ENCODE assay signal across 8 mouse cellular contexts in the genomic region with DNA sequence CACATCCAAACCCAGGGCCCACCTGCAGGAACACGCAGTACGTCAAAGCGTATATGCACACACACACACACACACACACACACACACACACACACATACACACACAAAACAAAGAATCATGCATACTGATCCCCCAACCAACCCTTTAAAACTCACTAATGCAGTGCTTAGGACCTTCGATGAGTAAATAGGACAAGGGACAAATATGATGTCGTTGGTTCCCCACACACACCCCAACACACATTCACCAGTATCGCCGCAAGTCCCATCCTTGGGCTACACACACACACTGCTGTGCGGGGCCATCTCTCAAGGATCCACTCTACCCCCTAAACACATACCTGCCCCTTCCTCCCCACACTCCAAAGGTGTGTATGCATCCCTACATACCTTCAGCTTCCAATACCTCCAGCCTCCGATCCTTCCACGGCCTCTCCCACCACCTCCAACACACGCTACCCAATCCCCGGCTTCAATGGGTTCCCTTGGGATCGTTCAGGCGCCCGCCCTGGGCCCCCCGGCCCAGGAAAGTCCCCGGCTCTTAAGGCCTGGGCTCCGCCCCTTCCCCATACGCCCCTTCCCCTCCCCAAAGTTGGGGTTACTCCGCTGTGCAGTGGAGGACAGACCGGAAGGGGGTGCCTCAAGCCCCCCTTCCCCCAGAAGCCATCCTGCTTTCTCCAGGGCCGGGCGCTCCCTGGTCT. TPM values are rescaled to one million over a fixed set of nuclear protein-coding genes. Genes with fewer than 3 reads are reported as not detected.
DNase-seq lines count a peak whose midpoint lies in the region; ATAC-seq and TF ChIP-seq lines count a peak whose summit lies in the region.

No protein-coding gene starts in this region.

- H3K36me3 ChIP-seq in heart, embryonic 11.5 days (ENCODE audit: control insufficient read depth, insufficient read depth, low read length): no peaks in the 10 kb centered on the region
- H3K36me3 ChIP-seq in ES-E14 (ENCODE audit: control insufficient read depth, insufficient read depth, low read length, poor library complexity, severe bottlenecking): peaks cover 2% of the 10 kb centered on the region; the same call in 1 of the 2 replicates
- no peaks in the 10 kb centered on the region for H3K36me3 ChIP-seq in hindbrain, embryonic 14.5 days (replicated peaks; ENCODE audit: control insufficient read depth, insufficient read depth)
- H3K36me3 ChIP-seq in midbrain, embryonic 10.5 days: peaks cover 28% of the 10 kb centered on the region

- 4% methylated on average over 21 of the region's 23 CpGs for WGBS in heart, embryonic 11.5 days (ENCODE audit: insufficient replicate concordance)
- WGBS in hindbrain, embryonic 14.5 days: 2% methylated on average over 23 of the region's 23 CpGs
- 1% methylated on average over 23 of the region's 23 CpGs for WGBS in midbrain, embryonic 10.5 days

- no peak for DNase-seq in heart, postnatal 10 days
- DNase-seq in ES-E14 (ENCODE audit: low read depth, low spot score): no peak
- peak; percentile 84 for DNase-seq in embryo, embryonic 11 days
- peak; percentile 71 for DNase-seq in hindbrain, embryonic 14.5 days (ENCODE audit: low spot score)
- DNase-seq in midbrain, embryonic 10.5 days (ENCODE audit: low spot score): peak; percentile 70
- peak; percentile 61 to 76 for DNase-seq in thymus, postnatal 36 days
- no peak for DNase-seq in left cerebral cortex, postnatal 14 days (ENCODE audit: low spot score in 2 of 2)

- H3K4me2 ChIP-seq in heart, embryonic 11.5 days: peak overlapping the region; percentile 71
- H3K4me2 ChIP-seq in hindbrain, embryonic 14.5 days (replicated peaks): peak overlapping the region; percentile 87

- H3K9ac ChIP-seq in heart, embryonic 11.5 days (ENCODE audit: low read depth, low read length): peak overlapping the region; percentile 89
- H3K9ac ChIP-seq in ES-E14 (ENCODE audit: insufficient read depth, low read depth, low read length, poor library complexity, severe bottlenecking): peak overlapping the region; percentile 91
- H3K9ac ChIP-seq in hindbrain, embryonic 14.5 days: peak overlapping the region; percentile 87

- intact Hi-C loops in heart, postnatal 10 days (cut with DNase I): no loop called here
- intact Hi-C loops in left cerebral cortex, postnatal 14 days (cut with DNase I): no loop called here

- H3K27ac ChIP-seq in heart, embryonic 11.5 days (ENCODE audit: low read depth, low read length): peak overlapping the region; percentile 78
- H3K27ac ChIP-seq in ES-E14 (ENCODE audit: insufficient read depth, low read depth, low read length, poor library complexity, severe bottlenecking): no peak overlapping the region
- H3K27ac ChIP-seq in hindbrain, embryonic 14.5 days: peak overlapping the region; percentile 92
- peak overlapping the region; percentile 100 for H3K27ac ChIP-seq in midbrain, embryonic 10.5 days (replicated peaks)

- in situ Hi-C loops in ES-E14 (cut with MboI; ENCODE audit: low sequenced_read_pairs in 2 of 2, unreplicated experiment in 2 of 2): no loop called here

- peak overlapping the region; percentile 84 for H3K4me3 ChIP-seq in heart, embryonic 11.5 days (ENCODE audit: low read depth, low read length)
- peak overlapping the region; percentile 91 to 96 for H3K4me3 ChIP-seq in ES-E14 (ENCODE audit: insufficient read depth in 1 of 2, low read depth in 1 of 2, low read length in 2 of 2, poor library complexity in 1 of 2, severe bottlenecking in 1 of 2)
- peak overlapping the region; percentile 63 for H3K4me3 ChIP-seq in hindbrain, embryonic 14.5 days (replicated peaks; ENCODE audit: low read length)
- peak overlapping the region; percentile 97 for H3K4me3 ChIP-seq in midbrain, embryonic 10.5 days

- ATAC-seq in heart, embryonic 11.5 days (replicated peaks; ENCODE audit: insufficient number of reproducible peaks, low FRiP score, low TSS enrichment): peak; percentile 52
- ATAC-seq in hindbrain, embryonic 14.5 days (ENCODE audit: low FRiP score): peak; percentile 75

- H3K4me1 ChIP-seq in heart, embryonic 11.5 days (ENCODE audit: control insufficient read depth, insufficient read depth, low read length): peaks cover 19% of the 10 kb centered on the region
- H3K4me1 ChIP-seq in ES-E14 (ENCODE audit: control insufficient read depth in 2 of 2, insufficient read depth in 2 of 2, low read length in 2 of 2, poor library complexity in 1 of 2): peaks cover 2 to 44% of the 10 kb centered on the region in 2 experiments; a peak in 3 of 4 replicates
- H3K4me1 ChIP-seq in hindbrain, embryonic 14.5 days (replicated peaks; ENCODE audit: control insufficient read depth, insufficient read depth, low read length): peaks cover 54% of the 10 kb centered on the region
- peaks cover 76% of the 10 kb centered on the region for H3K4me1 ChIP-seq in midbrain, embryonic 10.5 days

- H3K27me3 ChIP-seq in heart, embryonic 11.5 days (ENCODE audit: control insufficient read depth, insufficient read depth, low read length): no peaks in the 10 kb centered on the region
- no peaks in the 10 kb centered on the region for H3K27me3 ChIP-seq in hindbrain, embryonic 14.5 days (ENCODE audit: control insufficient read depth, insufficient read depth, low read length)
- H3K27me3 ChIP-seq in midbrain, embryonic 10.5 days (ENCODE audit: low read depth, poor library complexity, severe bottlenecking): no peaks in the 10 kb centered on the region

- H3K9me3 ChIP-seq in heart, embryonic 11.5 days (replicated peaks; ENCODE audit: control insufficient read depth, low read length): no peaks in the 10 kb centered on the region
- H3K9me3 ChIP-seq in ES-E14 (ENCODE audit: control insufficient read depth, insufficient read depth, low read depth, low read length): no peaks in the 10 kb centered on the region
- no peaks in the 10 kb centered on the region for H3K9me3 ChIP-seq in hindbrain, embryonic 14.5 days (ENCODE audit: control insufficient read depth, low read length)
- no peaks in the 10 kb centered on the region for H3K9me3 ChIP-seq in midbrain, embryonic 10.5 days (replicated peaks)

TF ChIP-seq in ES-E14, 5 proteins besides CTCF, POLR2A, EP300 and RAD21:
- TF ChIP-seq ZC3H11A (IDR thresholded peaks at IDR 0.05; ENCODE audit: borderline replicate concordance, low read depth, low read length) (no peak), HCFC1 (IDR thresholded peaks at IDR 0.05; ENCODE audit: borderline replicate concordance, insufficient read depth, low read length) (no peak), MAFK (IDR thresholded peaks at IDR 0.05; ENCODE audit: insufficient read depth, low read depth, low read length) (no peak), CHD2 (IDR thresholded peaks at IDR 0.05; ENCODE audit: low read depth, low read length) (no peak), ZNF384 (IDR thresholded peaks at IDR 0.05; ENCODE audit: low read depth, low read length) (no peak)
TF ChIP-seq in ES-E14: peak in this region for 0.

RNA-seq across cellular contexts. Expression of a gene that starts 1.9 kb away (rescaled TPM):
- 10.4 and 10.9 TPM in 2 replicates for polyA plus RNA-seq in heart, embryonic 11.5 days (2014; fragmentation: Nextera tagmentation; extraction: Ambion mirVana)
- 1 to 10 TPM; 7.5 to 7.6 TPM for total RNA-seq in heart, postnatal 10 days (2021)
- 25.3 and 46.0 TPM in 2 replicates for total RNA-seq in ES-E14 (2012; rRNA removed)
- 48.9 and 49.5 TPM in 2 replicates for polyA plus RNA-seq in hindbrain, embryonic 14.5 days (2014; fragmentation: Nextera tagmentation; extraction: Ambion mirVana)
- 49.1 and 55.4 TPM in 2 replicates for polyA plus RNA-seq in midbrain, embryonic 10.5 days (2016; fragmentation: Nextera tagmentation; extraction: Ambion mirVana)
- total RNA-seq in left cerebral cortex, postnatal 14 days (2021): 10 to 100 TPM; 17.4 to 21.5 TPM

RNA-seq across cellular contexts. Expression of a gene that starts 31.0 kb away (rescaled TPM):
- not detected in 2 replicates for polyA plus RNA-seq in heart, embryonic 11.5 days (2014; fragmentation: Nextera tagmentation; extraction: Ambion mirVana)
- total RNA-seq in heart, postnatal 10 days (2021): not detected
- total RNA-seq in ES-E14 (2012; rRNA removed): not detected in 2 replicates
- 2.7 and 3.6 TPM in 2 replicates for polyA plus RNA-seq in hindbrain, embryonic 14.5 days (2014; fragmentation: Nextera tagmentation; extraction: Ambion mirVana)
- 5.5 and 6.9 TPM in 2 replicates for polyA plus RNA-seq in midbrain, embryonic 10.5 days (2016; fragmentation: Nextera tagmentation; extraction: Ambion mirVana)
- under 1 TPM; 0.30 to 0.37 TPM for total RNA-seq in left cerebral cortex, postnatal 14 days (2021)

RNA-seq across cellular contexts. Expression of a gene that starts 56.0 kb away (rescaled TPM):
- 146 and 201 TPM in 2 replicates for polyA plus RNA-seq in heart, embryonic 11.5 days (2014; fragmentation: Nextera tagmentation; extraction: Ambion mirVana)
- 100 to 1,000 TPM; 136 to 150 TPM for total RNA-seq in heart, postnatal 10 days (2021)
- 64.7 and 91.5 TPM in 2 replicates for total RNA-seq in ES-E14 (2012; rRNA removed)
- 161 and 193 TPM in 2 replicates for polyA plus RNA-seq in hindbrain, embryonic 14.5 days (2014; fragmentation: Nextera tagmentation; extraction: Ambion mirVana)
- polyA plus RNA-seq in midbrain, embryonic 10.5 days (2016; fragmentation: Nextera tagmentation; extraction: Ambion mirVana): 175 and 206 TPM in 2 replicates
- total RNA-seq in left cerebral cortex, postnatal 14 days (2021): 100 to 1,000 TPM; 155 to 162 TPM

RNA-seq across cellular contexts. Expression of a gene that starts 56.2 kb away (rescaled TPM):
- 115 and 122 TPM in 2 replicates for polyA plus RNA-seq in heart, embryonic 11.5 days (2014; fragmentation: Nextera tagmentation; extraction: Ambion mirVana)
- total RNA-seq in heart, postnatal 10 days (2021): 10 to 100 TPM; 68.0 to 68.9 TPM
- total RNA-seq in ES-E14 (2012; rRNA removed): 40.5 and 59.6 TPM in 2 replicates
- 106 and 111 TPM in 2 replicates for polyA plus RNA-seq in hindbrain, embryonic 14.5 days (2014; fragmentation: Nextera tagmentation; extraction: Ambion mirVana)
- 106 and 129 TPM in 2 replicates for polyA plus RNA-seq in midbrain, embryonic 10.5 days (2016; fragmentation: Nextera tagmentation; extraction: Ambion mirVana)
- 10 to 100 TPM; 74.5 to 77.9 TPM for total RNA-seq in left cerebral cortex, postnatal 14 days (2021)

Comparison
In these comparisons a context has a peak if more than half of its experiments do, and no peak if none do; other contexts are left out.
1. DNase-seq: peak in embryo, embryonic 11 days (single experiment), hindbrain, embryonic 14.5 days (single experiment), midbrain, embryonic 10.5 days (single experiment) and thymus, postnatal 36 days (2 of 2); none in heart, postnatal 10 days (0 of 2), ES-E14 (single experiment) and left cerebral cortex, postnatal 14 days (0 of 2).
2. Peak in every context shown above with its lines, with median percentiles within 50 percentile points of each other: H3K4me3 ChIP-seq and H3K9ac ChIP-seq.